Mouse (Mus musculus): ENCODE measurements around the gene Dock6. TPM values are rescaled to one million over a fixed set of nuclear protein-coding genes. Genes with fewer than 3 reads are reported as not detected.

The Dock6 gene
- polyA plus RNA-seq, 1 experiment from 2014 or later: 38.3 TPM

GRCm38 (mm10) chr9:21808561-21808960 is 43.9 kb downstream of the Dock6 start:
- Histone ChIP-seq H3K4me2 (no peak overlapping the region), H3K9ac (no peak overlapping the region), H3K9me3 (replicated peaks) (no peaks in the 10 kb centered on the region), H3K4me3 (no peak overlapping the region), H3K27me3 (no peaks in the 10 kb centered on the region), H3K27ac (no peak overlapping the region), H3K36me3 (peaks cover 16% of the 10 kb centered on the region), H3K4me1 (replicated peaks) (peaks cover 13% of the 10 kb centered on the region; the same call in 1 of the 2 replicates)
- no peak for ATAC-seq (replicated peaks; ENCODE audit: insufficient number of reproducible peaks, insufficient read depth, low FRiP score, low read depth)
- 59% methylated on average over 3 of the region's 3 CpGs for WGBS

GRCm38 (mm10) chr9:21806976-21807375 is 45.5 kb downstream of the Dock6 start:
- H3K36me3 ChIP-seq: peaks cover 4% of the 10 kb centered on the region
- H3K9ac ChIP-seq: no peak overlapping the region
- ATAC-seq (replicated peaks; ENCODE audit: insufficient number of reproducible peaks, insufficient read depth, low FRiP score, low read depth): no peak
- H3K9me3 ChIP-seq (replicated peaks): no peaks in the 10 kb centered on the region
- H3K4me2 ChIP-seq: no peak overlapping the region
- H3K27ac ChIP-seq: no peak overlapping the region
- no peaks in the 10 kb centered on the region for H3K27me3 ChIP-seq
- peaks cover 13% of the 10 kb centered on the region; the same call in 1 of the 2 replicates for H3K4me1 ChIP-seq (replicated peaks)
- H3K4me3 ChIP-seq: no peak overlapping the region
- 80% methylated on average over 11 of the region's 11 CpGs for WGBS

- H3K4me2 ChIP-seq: no peak overlapping the region
- H3K27me3 ChIP-seq: no peaks in the 10 kb centered on the region
- H3K9me3 ChIP-seq (replicated peaks): no peaks in the 10 kb centered on the region
- no peak overlapping the region for H3K4me3 ChIP-seq
- peaks cover 3% of the 10 kb centered on the region; the same call in 1 of the 2 replicates for H3K36me3 ChIP-seq
- 55% methylated on average over 3 of the region's 3 CpGs for WGBS
- H3K27ac ChIP-seq: no peak overlapping the region
- no peak overlapping the region for H3K9ac ChIP-seq
- peaks cover 13% of the 10 kb centered on the region; the same call in 1 of the 2 replicates for H3K4me1 ChIP-seq (replicated peaks)
- no peak for ATAC-seq (replicated peaks; ENCODE audit: insufficient number of reproducible peaks, insufficient read depth, low FRiP score, low read depth)
Observed at GRCm38 (mm10) chr9:21806363-21806762, 46.1 kb downstream of the Dock6 start.

GRCm38 (mm10) chr9:21803986-21804644 is 48.3 kb downstream of the Dock6 start:
- Histone ChIP-seq H3K27me3 (no peaks in the 10 kb centered on the region), H3K4me3 (peak overlapping the region; percentile 32), H3K4me1 (replicated peaks) (peaks cover 13% of the 10 kb centered on the region), H3K27ac (peak overlapping the region; percentile 74), H3K36me3 (0 out of 2 replicates have a peak, but pooled peaks cover 3% of the 10 kb centered on the region), H3K9ac (peak overlapping the region; percentile 36; the same call in 1 of the 2 replicates), H3K9me3 (replicated peaks) (no peaks in the 10 kb centered on the region), H3K4me2 (peak overlapping the region; percentile 59)
- WGBS: 20% methylated on average over 13 of the region's 13 CpGs
- ATAC-seq (replicated peaks; ENCODE audit: insufficient number of reproducible peaks, insufficient read depth, low FRiP score, low read depth): peak; percentile 92

- 94% methylated on average over 7 of the region's 7 CpGs for WGBS
- Histone ChIP-seq H3K27me3 (no peaks in the 10 kb centered on the region), H3K4me2 (no peak overlapping the region), H3K4me3 (no peak overlapping the region), H3K9ac (no peak overlapping the region), H3K4me1 (replicated peaks) (peaks cover 25% of the 10 kb centered on the region), H3K36me3 (0 out of 2 replicates have a peak, but pooled peaks cover 3% of the 10 kb centered on the region), H3K9me3 (replicated peaks) (no peaks in the 10 kb centered on the region), H3K27ac (no peak overlapping the region)
- ATAC-seq (replicated peaks; ENCODE audit: insufficient number of reproducible peaks, insufficient read depth, low FRiP score, low read depth): no peak
Observed at GRCm38 (mm10) chr9:21801591-21801990, 50.8 kb downstream of the Dock6 start.

GRCm38 (mm10) chr9:21801121-21801520 is 51.3 kb downstream of the Dock6 start:
- Histone ChIP-seq H3K27me3 (no peaks in the 10 kb centered on the region), H3K36me3 (0 out of 2 replicates have a peak, but pooled peaks cover 3% of the 10 kb centered on the region), H3K9me3 (replicated peaks) (no peaks in the 10 kb centered on the region), H3K4me3 (no peak overlapping the region), H3K4me2 (no peak overlapping the region), H3K4me1 (replicated peaks) (peaks cover 29% of the 10 kb centered on the region), H3K27ac (no peak overlapping the region), H3K9ac (no peak overlapping the region)
- no peak for ATAC-seq (replicated peaks; ENCODE audit: insufficient number of reproducible peaks, insufficient read depth, low FRiP score, low read depth)
- WGBS: 85% methylated on average over 7 of the region's 7 CpGs

GRCm38 (mm10) chr9:21799010-21799350 is 53.5 kb downstream of the Dock6 start:
- H3K4me1 ChIP-seq (replicated peaks): peaks cover 34% of the 10 kb centered on the region
- H3K27me3 ChIP-seq: no peaks in the 10 kb centered on the region
- 61% methylated on average over 3 of the region's 3 CpGs for WGBS
- H3K9ac ChIP-seq: no peak overlapping the region
- no peak for ATAC-seq (replicated peaks; ENCODE audit: insufficient number of reproducible peaks, insufficient read depth, low FRiP score, low read depth)
- no peaks in the 10 kb centered on the region for H3K9me3 ChIP-seq (replicated peaks)
- H3K4me3 ChIP-seq: peak overlapping the region; percentile 88
- H3K4me2 ChIP-seq: peak overlapping the region; percentile 73
- H3K27ac ChIP-seq: peak overlapping the region; percentile 96
- H3K36me3 ChIP-seq: peaks cover 18% of the 10 kb centered on the region

- Histone ChIP-seq H3K9ac (peak within 1 kb of the TSS; percentile 93), H3K27me3 (no peaks in the 10 kb centered on the region), H3K4me3 (peak within 1 kb of the TSS; percentile 88), H3K4me2 (peak within 1 kb of the TSS; percentile 73), H3K27ac (peak within 1 kb of the TSS; percentile 96), H3K4me1 (replicated peaks) (peaks cover 29% of the 10 kb centered on the region), H3K9me3 (replicated peaks) (no peaks in the 10 kb centered on the region), H3K36me3 (peaks cover 23% of the 10 kb centered on the region)
- peak; percentile 82 for ATAC-seq (replicated peaks; ENCODE audit: insufficient number of reproducible peaks, insufficient read depth, low FRiP score, low read depth)
- under 1% methylated on average over 51 of the region's 52 CpGs for WGBS
Observed at GRCm38 (mm10) chr9:21798345-21799009, 54.0 kb downstream of the Dock6 start, which contains the start of gene Kank2. TSS of gene Kank2 (minus strand) at chr9:21798744.

GRCm38 (mm10) chr9:21797921-21798344 is 54.5 kb downstream of the Dock6 start:
- WGBS: 0% methylated on average over 26 of the region's 26 CpGs

GRCm38 (mm10) chr9:21796919-21797318 is 55.5 kb downstream of the Dock6 start:
- peak overlapping the region; percentile 73 for H3K4me2 ChIP-seq
- 53% methylated on average over 3 of the region's 3 CpGs for WGBS
- H3K36me3 ChIP-seq: peaks cover 32% of the 10 kb centered on the region
- no peaks in the 10 kb centered on the region for H3K27me3 ChIP-seq
- peak overlapping the region; percentile 88 for H3K4me3 ChIP-seq
- no peaks in the 10 kb centered on the region for H3K9me3 ChIP-seq (replicated peaks)
- no peak for ATAC-seq (replicated peaks; ENCODE audit: insufficient number of reproducible peaks, insufficient read depth, low FRiP score, low read depth)
- H3K9ac ChIP-seq: peak overlapping the region; percentile 48
- peak overlapping the region; percentile 96 for H3K27ac ChIP-seq
- H3K4me1 ChIP-seq (replicated peaks): peaks cover 44% of the 10 kb centered on the region

More at GRCm38 (mm10) chr9:21797921-21798344, 54.5 kb downstream of the Dock6 start:
- Histone ChIP-seq H3K27ac (peak overlapping the region; percentile 96), H3K4me1 (replicated peaks) (peaks cover 34% of the 10 kb centered on the region), H3K9me3 (replicated peaks) (no peaks in the 10 kb centered on the region), H3K4me2 (peak overlapping the region; percentile 73), H3K4me3 (peak overlapping the region; percentile 88), H3K36me3 (peaks cover 28% of the 10 kb centered on the region), H3K27me3 (no peaks in the 10 kb centered on the region), H3K9ac (peak overlapping the region; percentile 93)
- peak; percentile 73 for ATAC-seq (replicated peaks; ENCODE audit: insufficient number of reproducible peaks, insufficient read depth, low FRiP score, low read depth)

GRCm38 (mm10) chr9:21796259-21796658 is 56.2 kb downstream of the Dock6 start:
- Histone ChIP-seq H3K27me3 (no peaks in the 10 kb centered on the region), H3K4me1 (replicated peaks) (peaks cover 51% of the 10 kb centered on the region), H3K36me3 (peaks cover 29% of the 10 kb centered on the region), H3K9me3 (replicated peaks) (no peaks in the 10 kb centered on the region), H3K9ac (peak overlapping the region; percentile 48), H3K27ac (peak overlapping the region; percentile 96), H3K4me3 (peak overlapping the region; percentile 88), H3K4me2 (peak overlapping the region; percentile 73)
- 38% methylated on average over 3 of the region's 3 CpGs for WGBS
- ATAC-seq (replicated peaks; ENCODE audit: insufficient number of reproducible peaks, insufficient read depth, low FRiP score, low read depth): no peak
